Mouse (Mus musculus) ZHBTc4 (cell line): ENCODE data around the gene Fpr2.
"Not testable (repeated sequence)": the region's sequence is repeated elsewhere in the genome, so short reads cannot be mapped to it uniquely, and the experiment has no call there.

ENCODE experiments used
- DNase-seq: peaks from one replicate; pipeline ENCODE4 v3.0.0-alpha.2; 2011; ENCODE audit warnings: low read depth, low spot score

Fpr2 gene

GRCm38 (mm10) chr17:17882672-17883071 lies 5.0 kb upstream of the Fpr2 start:
- no peak for DNase-seq

- DNase-seq: no peak
Observed at GRCm38 (mm10) chr17:17883840-17884239, 3.8 kb upstream of the Fpr2 start, which contains the start of gene Fpr1. Gene Fpr1, minus strand, starts transcription at chr17:17883940.

DNA sequence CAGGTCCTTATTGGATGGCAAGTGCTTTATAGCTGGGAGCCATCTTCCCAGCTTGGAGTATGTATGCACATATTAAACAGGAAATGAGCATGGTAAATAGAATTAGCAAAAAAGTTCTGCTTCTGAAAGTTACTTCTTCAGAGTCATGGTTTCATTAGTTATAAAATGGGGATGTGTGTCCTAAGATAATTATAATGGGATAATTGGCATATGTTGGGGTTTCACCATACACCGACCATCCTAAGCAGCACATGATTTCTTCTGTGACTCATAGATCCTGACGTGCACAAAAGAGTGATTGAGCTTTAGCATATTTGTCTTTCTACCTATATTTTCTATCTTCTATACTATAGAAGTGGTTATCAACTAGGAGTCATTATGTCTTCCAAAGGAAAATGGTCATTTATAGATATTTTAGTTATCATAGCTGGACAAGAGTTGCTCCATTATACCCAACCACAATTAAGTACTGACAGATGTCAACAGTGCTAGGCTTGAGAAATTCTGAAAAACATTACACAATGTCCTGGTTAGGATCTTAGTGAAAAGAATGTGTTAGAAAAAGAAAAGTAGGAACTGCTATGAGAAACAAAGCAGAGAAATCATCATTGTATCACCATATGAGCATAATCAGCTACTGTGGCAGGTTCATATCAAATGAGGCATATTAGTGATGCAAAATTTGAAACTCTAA lies 2.3 kb downstream of the Fpr2 start:
- DNase-seq: no peak

- peak; percentile 62 for DNase-seq
Observed at GRCm38 (mm10) chr17:17896039-17896438, 8.4 kb downstream of the Fpr2 start.

- peak; percentile 27 for DNase-seq
Observed at GRCm38 (mm10) chr17:17899268-17899667, 11.6 kb downstream of the Fpr2 start.

DNA sequence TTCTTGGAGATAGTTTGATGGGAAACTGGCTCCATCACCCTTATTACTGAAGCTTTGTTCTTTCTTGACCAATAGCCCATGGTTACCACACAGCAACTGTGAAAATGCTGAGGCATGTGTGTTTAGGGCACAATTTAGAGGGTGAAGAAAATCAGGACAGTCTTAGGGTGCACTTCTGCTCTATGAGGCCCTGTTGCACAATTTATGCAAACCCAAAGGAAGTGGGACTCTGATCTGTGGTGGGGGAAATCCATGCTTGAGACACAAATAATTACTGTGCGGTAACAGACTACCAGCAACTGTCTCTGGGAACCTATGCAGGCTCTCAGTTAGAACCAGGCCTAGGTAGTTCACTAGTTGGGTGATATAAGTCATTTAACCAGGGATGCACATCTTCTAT lies 13.1 kb downstream of the Fpr2 start:
- no peak for DNase-seq

- DNase-seq: peak; percentile 86
Observed at GRCm38 (mm10) chr17:17909636-17910421, 22.2 kb downstream of the Fpr2 start.

- not testable (repeated sequence) for DNase-seq
Observed at GRCm38 (mm10) chr17:17912618-17913017, 25.0 kb downstream of the Fpr2 start.

- no peak for DNase-seq
Observed at GRCm38 (mm10) chr17:17917376-17917775, 29.8 kb downstream of the Fpr2 start.

DNA sequence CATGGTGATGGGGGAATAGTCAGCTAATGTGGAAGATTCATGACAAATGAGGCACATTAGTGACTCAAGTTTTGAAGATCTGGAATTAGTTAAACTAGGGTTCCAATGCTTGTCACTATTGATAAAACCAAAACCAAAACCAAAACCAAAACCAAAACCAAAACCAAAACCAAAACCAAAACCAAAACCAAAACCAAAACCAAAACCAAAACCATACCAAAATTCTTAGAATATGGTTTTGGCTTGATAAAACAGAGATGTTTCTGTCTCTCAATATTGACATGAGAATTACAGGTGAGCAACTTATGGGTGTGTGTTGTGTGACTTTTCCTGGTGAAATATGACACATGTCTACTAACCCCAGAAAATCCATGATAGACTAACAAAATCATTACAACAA lies 30.2 kb downstream of the Fpr2 start:
- DNase-seq: no peak
